Mouse (Mus musculus) embryonic facial prominence, embryonic 11.5 days (tissue): ENCODE measurements around the gene Atl2. TPM values are rescaled to one million over a fixed set of nuclear protein-coding genes. Genes with fewer than 3 reads are reported as not detected.

Experiments
- ATAC-seq: fragments of 200-750 bp; cut with Nextera tagmentation; replicated peaks from 2 replicates; pipeline ENCODE4 v1.8.0; 2017; ENCODE audit warnings: low read depth; ENCODE audit not compliant: insufficient number of reproducible peaks, low FRiP score, low TSS enrichment
- DNase-seq: peaks from one replicate; pipeline ENCODE4 v3.0.0-alpha.2; 2015; ENCODE audit warnings: low spot score
- H3K27ac ChIP-seq: fragments of 300-500 bp; sonication (generic); replicated peaks from 2 replicates; pipeline ENCODE4 v1.5.1; 2014; ENCODE audit warnings: mild to moderate bottlenecking, low read depth, low read length, control low read depth
- H3K27me3 ChIP-seq: fragments of 300-500 bp; sonication (generic); 2 replicates; pipeline ENCODE4 v1.6.1; 2014; ENCODE audit warnings: mild to moderate bottlenecking, low read length, moderate library complexity, mixed read lengths; ENCODE audit not compliant: control insufficient read depth, insufficient read depth
- H3K36me3 ChIP-seq: fragments of 300-500 bp; sonication (generic); replicated peaks from 2 replicates; pipeline ENCODE4 v1.6.1; 2014; ENCODE audit warnings: low read depth, mild to moderate bottlenecking, low read length, moderate library complexity, mixed read lengths; ENCODE audit not compliant: control insufficient read depth, insufficient read depth
- H3K4me1 ChIP-seq: fragments of 300-500 bp; sonication (generic); 2 replicates; pipeline ENCODE4 v1.6.1; 2014; ENCODE audit warnings: low read length, mixed read lengths; ENCODE audit not compliant: control insufficient read depth, insufficient read depth
- H3K4me2 ChIP-seq: fragments of 300-500 bp; sonication (generic); 2 replicates; pipeline ENCODE4 v1.6.1; 2014; ENCODE audit warnings: low read depth, mild to moderate bottlenecking, control low read depth, low read length, moderate library complexity
- H3K4me3 ChIP-seq: fragments of 300-500 bp; sonication (generic); 2 replicates; pipeline ENCODE4 v1.5.1; 2014; ENCODE audit warnings: low read depth, low read length, control low read depth
- H3K9ac ChIP-seq: fragments of 300-500 bp; sonication (generic); replicated peaks from 2 replicates; pipeline ENCODE4 v1.6.1; 2014; ENCODE audit warnings: mild to moderate bottlenecking, control low read depth, low read length
- H3K9me3 ChIP-seq: fragments of 300-500 bp; sonication (generic); replicated peaks from 2 replicates; pipeline ENCODE4 v1.6.1; 2016; ENCODE audit warnings: mild to moderate bottlenecking, low read length, inconsistent platforms, mixed read lengths; ENCODE audit not compliant: control insufficient read depth
- WGBS: fragments of 180-500 bp; shearing (Covaris S2); extraction: QIAGEN DNeasy Blood & Tissue Kit; methylation state at CpG from one replicate; pipeline ENCODE4 v1.1.7; 2014; 5-methylcytosine and 5-hydroxymethylcytosine counted together
- polyA plus RNA-seq: library from polyadenylated mRNA; unstranded; fragments of >200 nt; fragmentation: Nextera tagmentation; extraction: Ambion mirVana; gene quantifications from 2 replicates; pipeline ENCODE4 v1.2.1, GENCODE M21; 2014

Gene Atl2
- polyA plus RNA-seq, 1 experiment from 2014 or later: 39.0 TPM

GRCm38 (mm10) chr17:79848385-79848784 lies 47.5 kb downstream of the Atl2 start:
- WGBS: 89% methylated on average over 5 of the region's 5 CpGs
- no peak for ATAC-seq
- Histone ChIP-seq H3K27me3 (no peaks in the 10 kb centered on the region), H3K4me2 (no peak overlapping the region), H3K9me3 (no peaks in the 10 kb centered on the region), H3K4me1 (no peaks in the 10 kb centered on the region), H3K27ac (no peak overlapping the region), H3K36me3 (peaks cover 3% of the 10 kb centered on the region; the same call in 1 of the 2 replicates), H3K9ac (no peak overlapping the region), H3K4me3 (no peak overlapping the region)
- DNase-seq: no peak

GRCm38 (mm10) chr17:79846182-79846581 lies 49.7 kb downstream of the Atl2 start:
- ATAC-seq (no peak), DNase-seq (no peak)
- no peaks in the 10 kb centered on the region for H3K9me3 ChIP-seq
- no peak overlapping the region for H3K9ac ChIP-seq
- WGBS: 86% methylated on average over 2 of the region's 2 CpGs
- H3K4me3 ChIP-seq: no peak overlapping the region
- peaks cover 3% of the 10 kb centered on the region; the same call in 1 of the 2 replicates for H3K36me3 ChIP-seq
- no peaks in the 10 kb centered on the region for H3K27me3 ChIP-seq
- H3K27ac ChIP-seq: no peak overlapping the region
- H3K4me2 ChIP-seq: no peak overlapping the region
- no peaks in the 10 kb centered on the region for H3K4me1 ChIP-seq

GRCm38 (mm10) chr17:79845695-79846094 lies 50.2 kb downstream of the Atl2 start:
- DNase-seq (no peak), ATAC-seq (no peak)
- peaks cover 2% of the 10 kb centered on the region; the same call in 1 of the 2 replicates for H3K36me3 ChIP-seq
- no peak overlapping the region for H3K4me2 ChIP-seq
- no peak overlapping the region for H3K4me3 ChIP-seq
- 74% methylated on average over 2 of the region's 2 CpGs for WGBS
- H3K27me3 ChIP-seq: no peaks in the 10 kb centered on the region
- no peaks in the 10 kb centered on the region for H3K4me1 ChIP-seq
- no peak overlapping the region for H3K27ac ChIP-seq
- no peak overlapping the region for H3K9ac ChIP-seq
- H3K9me3 ChIP-seq: no peaks in the 10 kb centered on the region

GRCm38 (mm10) chr17:79840254-79841238 lies 55.4 kb downstream of the Atl2 start:
- H3K9ac ChIP-seq: no peak overlapping the region
- no peaks in the 10 kb centered on the region for H3K27me3 ChIP-seq
- no peaks in the 10 kb centered on the region for H3K36me3 ChIP-seq
- 43% methylated on average over 7 of the region's 7 CpGs for WGBS
- H3K9me3 ChIP-seq: no peaks in the 10 kb centered on the region
- no peaks in the 10 kb centered on the region for H3K4me1 ChIP-seq
- ATAC-seq (peak; percentile 65; the same call in 1 of the 2 replicates), DNase-seq (peak; percentile 87)
- H3K4me2 ChIP-seq: no peak overlapping the region
- H3K27ac ChIP-seq: no peak overlapping the region
- no peak overlapping the region for H3K4me3 ChIP-seq

- no peak for ATAC-seq
Observed at GRCm38 (mm10) chr17:79836978-79837377, 58.9 kb downstream of the Atl2 start.

GRCm38 (mm10) chr17:79835714-79836373 lies 60.1 kb downstream of the Atl2 start:
- 64% methylated on average over 5 of the region's 5 CpGs for WGBS
- DNase-seq (no peak), ATAC-seq (no peak)
- H3K4me1 ChIP-seq: no peaks in the 10 kb centered on the region
- no peak overlapping the region for H3K9ac ChIP-seq
- H3K9me3 ChIP-seq: no peaks in the 10 kb centered on the region
- no peaks in the 10 kb centered on the region for H3K27me3 ChIP-seq
- no peak overlapping the region for H3K27ac ChIP-seq
- H3K4me2 ChIP-seq: no peak overlapping the region
- no peaks in the 10 kb centered on the region for H3K36me3 ChIP-seq
- no peak overlapping the region for H3K4me3 ChIP-seq

More at GRCm38 (mm10) chr17:79836978-79837377, 58.9 kb downstream of the Atl2 start:
- H3K9ac ChIP-seq: no peak overlapping the region
- H3K27ac ChIP-seq: no peak overlapping the region
- no peaks in the 10 kb centered on the region for H3K27me3 ChIP-seq
- H3K36me3 ChIP-seq: no peaks in the 10 kb centered on the region
- DNase-seq: no peak
- H3K9me3 ChIP-seq: no peaks in the 10 kb centered on the region
- no peaks in the 10 kb centered on the region for H3K4me1 ChIP-seq
- 65% methylated on average over 7 of the region's 7 CpGs for WGBS
- H3K4me3 ChIP-seq: no peak overlapping the region
- H3K4me2 ChIP-seq: no peak overlapping the region

- ATAC-seq (no peak), DNase-seq (no peak)
- no peaks in the 10 kb centered on the region for H3K36me3 ChIP-seq
- 57% methylated on average over 1 of the region's 1 CpGs for WGBS
- no peaks in the 10 kb centered on the region for H3K27me3 ChIP-seq
- H3K9me3 ChIP-seq: no peaks in the 10 kb centered on the region
- H3K27ac ChIP-seq: no peak overlapping the region
- no peak overlapping the region for H3K9ac ChIP-seq
- H3K4me1 ChIP-seq: no peaks in the 10 kb centered on the region
- H3K4me3 ChIP-seq: no peak overlapping the region
- H3K4me2 ChIP-seq: no peak overlapping the region
Observed at GRCm38 (mm10) chr17:79832284-79832683, 63.6 kb downstream of the Atl2 start.
